Mouse (Mus musculus) hindbrain, embryonic 13.5 days (tissue): ENCODE data around the gene Cmpk1. TPM values are rescaled to one million over a fixed set of nuclear protein-coding genes. Genes with fewer than 3 reads are reported as not detected.

Source experiments
- ATAC-seq: fragments of 200-750 bp; cut with Nextera tagmentation; 2 replicates; pipeline ENCODE4 v1.8.0; 2017; ENCODE audit warnings: moderate TSS enrichment; ENCODE audit not compliant: low FRiP score
- H3K27ac ChIP-seq: fragments of 300-500 bp; sonication (generic); 2 replicates; pipeline ENCODE4 v1.5.1; 2015; ENCODE audit warnings: inconsistent platforms, mild to moderate bottlenecking, moderate library complexity
- H3K27me3 ChIP-seq: fragments of 300-500 bp; sonication (generic); 2 replicates; pipeline ENCODE4 v1.6.1; 2015; ENCODE audit warnings: mild to moderate bottlenecking, inconsistent platforms
- H3K36me3 ChIP-seq: fragments of 300-500 bp; sonication (generic); 2 replicates; pipeline ENCODE4 v1.6.1; 2015; ENCODE audit warnings: mild to moderate bottlenecking, inconsistent platforms
- H3K4me1 ChIP-seq: fragments of 300-500 bp; sonication (generic); replicated peaks from 2 replicates; pipeline ENCODE4 v1.6.1; 2015; ENCODE audit warnings: inconsistent platforms
- H3K4me2 ChIP-seq: fragments of 300-500 bp; sonication (generic); 2 replicates; pipeline ENCODE4 v1.6.1; 2015; ENCODE audit warnings: inconsistent platforms, mild to moderate bottlenecking, moderate library complexity
- H3K4me3 ChIP-seq: fragments of 300-500 bp; sonication (generic); 2 replicates; pipeline ENCODE4 v1.5.1; 2015; ENCODE audit warnings: mild to moderate bottlenecking, inconsistent platforms
- H3K9ac ChIP-seq: fragments of 300-500 bp; sonication (generic); 2 replicates; pipeline ENCODE4 v1.6.1; 2015; ENCODE audit warnings: mild to moderate bottlenecking, inconsistent platforms
- H3K9me3 ChIP-seq: fragments of 300-500 bp; sonication (generic); 2 replicates; pipeline ENCODE4 v1.6.1; 2016; ENCODE audit warnings: inconsistent platforms
- WGBS: fragments of 180-500 bp; shearing (Covaris S2); methylation state at CpG from one replicate; pipeline ENCODE4 v1.1.7; 2015; 5-methylcytosine and 5-hydroxymethylcytosine counted together
- polyA plus RNA-seq: library from polyadenylated mRNA; unstranded; fragments of >200 nt; fragmentation: Nextera tagmentation; extraction: Ambion mirVana; gene quantifications from 2 replicates; pipeline ENCODE4 v1.2.1, GENCODE M21; 2015

The Cmpk1 gene
- polyA plus RNA-seq, 1 experiment from 2014 or later: 191 TPM

GRCm38 (mm10) chr4:114912705-114913593, 74.1 kb downstream of the Cmpk1 start:
- Histone ChIP-seq H3K4me3 (no peak overlapping the region), H3K36me3 (no peaks in the 10 kb centered on the region), H3K4me1 (peaks cover 18% of the 10 kb centered on the region), H3K9ac (no peak overlapping the region), H3K27me3 (peaks cover 97% of the 10 kb centered on the region), H3K27ac (no peak overlapping the region), H3K4me2 (no peak overlapping the region), H3K9me3 (no peaks in the 10 kb centered on the region)
- no peak for ATAC-seq
- WGBS: 3% methylated on average over 35 of the region's 35 CpGs

GRCm38 (mm10) chr4:114909602-114910484, 77.2 kb downstream of the Cmpk1 start:
- Histone ChIP-seq H3K9me3 (no peaks in the 10 kb centered on the region), H3K27me3 (peaks cover 99% of the 10 kb centered on the region), H3K9ac (no peak overlapping the region), H3K4me3 (peak overlapping the region; percentile 41), H3K27ac (no peak overlapping the region), H3K36me3 (no peaks in the 10 kb centered on the region), H3K4me1 (peaks cover 26% of the 10 kb centered on the region), H3K4me2 (peak overlapping the region; percentile 59)
- ATAC-seq: no peak
- 2% methylated on average over 20 of the region's 20 CpGs for WGBS

Other genes with a start within 250 kb of the Cmpk1 start
- not detected in 2 replicates for gene Gm12830, start 165.5 kb downstream of the Cmpk1 start, polyA plus RNA-seq
- gene Foxd2, start 78.4 kb downstream of the Cmpk1 start, polyA plus RNA-seq: 0.21 and 0.28 TPM in 2 replicates
- not detected in 2 replicates for gene Foxe3, start 61.2 kb downstream of the Cmpk1 start, polyA plus RNA-seq
- 3.1 and 3.5 TPM in 2 replicates for gene Stil, start 12.9 kb upstream of the Cmpk1 start, polyA plus RNA-seq
- 3.8 and 6.7 TPM in 2 replicates for gene Tal1, start 69.2 kb upstream of the Cmpk1 start, polyA plus RNA-seq
- gene Pdzk1ip1, start 101.5 kb upstream of the Cmpk1 start, polyA plus RNA-seq: 5.5 and 10.3 TPM in 2 replicates
- gene Cyp4x1, start 147.0 kb upstream of the Cmpk1 start, polyA plus RNA-seq: 5.9 and 6.7 TPM in 2 replicates